Mouse (Mus musculus) frontal cortex, postnatal 25 days (tissue): ENCODE measurements around the gene Ppp1cc.
"Not testable (repeated sequence)": the region's sequence is repeated elsewhere in the genome, so short reads cannot be mapped to it uniquely, and the experiment has no call there.

Experiments used
- DNase-seq, 2 experiments: peaks; one replicate each; pipeline ENCODE4 v3.0.0; 2022; ENCODE audit warnings: low spot score in 2 of 2

The Ppp1cc gene

DNA sequence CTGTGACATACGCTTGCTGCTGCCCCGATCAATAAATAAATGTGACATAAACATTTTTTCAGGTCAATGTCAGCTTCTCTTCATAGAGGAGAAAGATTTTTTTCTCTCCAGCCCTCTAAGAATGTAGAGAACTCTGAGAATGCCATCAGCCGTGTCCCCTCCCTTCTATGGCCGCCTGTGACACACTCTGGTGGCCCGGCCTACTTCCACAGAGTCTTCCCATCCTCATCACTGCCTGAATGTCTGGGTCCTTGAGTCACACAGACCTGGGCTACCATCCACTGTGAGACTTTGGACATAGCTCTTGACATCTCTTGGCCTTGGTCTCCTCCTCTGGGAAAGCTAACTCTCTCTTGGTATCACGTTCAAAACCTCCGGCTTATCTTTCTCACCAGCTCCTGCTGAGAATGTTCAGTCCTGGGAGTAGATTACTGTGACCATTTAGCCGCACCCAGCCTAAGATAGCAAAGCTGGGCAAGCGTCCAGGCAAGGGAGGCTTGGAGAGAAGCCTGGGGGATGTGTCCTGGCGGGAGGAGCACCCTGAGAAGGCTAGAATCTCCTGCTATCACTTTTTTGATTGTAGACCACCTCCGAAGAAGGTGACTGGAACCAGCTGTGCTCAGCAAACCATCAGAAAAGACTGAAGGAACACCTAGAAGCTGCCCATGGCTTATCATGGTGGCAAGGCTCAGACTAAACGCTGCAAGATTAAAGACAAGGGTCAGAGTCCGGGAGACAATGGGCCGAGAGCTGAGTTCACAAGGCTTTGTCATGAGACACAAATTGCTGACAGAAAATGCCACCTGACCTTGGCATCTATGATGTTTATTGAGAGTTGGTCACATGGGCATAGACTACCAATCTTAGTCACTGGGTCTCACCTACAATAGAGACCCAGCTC, 21.3 kb upstream of the Ppp1cc start:
- no peak for DNase-seq

GRCm38 (mm10) chr5:122138856-122139255, 19.2 kb upstream of the Ppp1cc start:
- no peak for DNase-seq

GRCm38 (mm10) chr5:122139771-122140170, 18.3 kb upstream of the Ppp1cc start:
- DNase-seq: not testable (repeated sequence)

- no peak for DNase-seq
Measured at GRCm38 (mm10) chr5:122140723-122141122, 17.4 kb upstream of the Ppp1cc start, which contains the start of gene Ccdc63. Gene Ccdc63 (minus strand): TSS chr5:122140823.

GRCm38 (mm10) chr5:122142230-122142992, 15.7 kb upstream of the Ppp1cc start:
- DNase-seq: no peak

- DNase-seq: no peak
Measured at GRCm38 (mm10) chr5:122143543-122143942, 14.5 kb upstream of the Ppp1cc start.

- no peak for DNase-seq
Measured at GRCm38 (mm10) chr5:122144825-122145224, 13.3 kb upstream of the Ppp1cc start.

- no peak for DNase-seq
Measured at GRCm38 (mm10) chr5:122145381-122146055, 12.6 kb upstream of the Ppp1cc start.

GRCm38 (mm10) chr5:122146056-122146580, 12.0 kb upstream of the Ppp1cc start:
- DNase-seq: no peak

DNA sequence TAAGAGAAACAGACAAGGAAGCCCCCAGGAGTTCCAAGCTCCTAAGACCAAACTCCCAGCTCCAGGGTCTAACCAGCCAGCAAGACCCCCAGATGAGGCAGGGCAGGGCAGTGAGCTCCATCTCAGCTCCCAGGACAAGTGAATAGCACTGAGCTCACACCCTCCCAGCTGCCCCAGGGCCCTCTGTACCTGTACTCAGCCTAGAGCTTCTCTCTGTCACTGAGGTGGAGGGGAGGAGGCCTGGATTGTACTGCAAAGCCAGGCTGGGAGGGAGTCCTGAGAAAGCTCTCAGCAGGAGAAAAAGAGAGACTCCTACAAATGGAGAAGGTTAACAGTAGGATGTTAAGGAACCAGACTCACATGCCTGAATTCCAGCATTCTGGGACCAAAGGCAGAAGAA, 11.5 kb upstream of the Ppp1cc start:
- no peak for DNase-seq

DNA sequence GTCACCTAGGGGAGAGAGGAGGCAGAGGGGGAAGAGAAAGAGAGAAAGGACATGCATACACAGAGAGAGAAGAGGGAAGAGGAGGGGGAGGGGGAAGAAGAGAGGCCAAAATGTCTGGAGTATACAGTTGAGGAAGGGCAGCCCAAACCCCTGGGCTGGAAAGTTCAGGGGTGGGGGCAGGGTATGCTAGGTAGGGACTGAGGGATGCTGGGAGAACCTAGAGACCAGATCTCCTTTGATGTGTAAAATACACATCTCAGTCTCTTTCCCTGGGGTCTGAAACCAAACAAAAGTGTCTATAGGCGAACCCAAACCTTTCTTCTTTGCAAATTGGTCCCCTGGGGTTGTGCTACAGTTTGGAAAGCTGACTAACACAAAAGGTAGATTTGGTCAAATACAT, 10.0 kb upstream of the Ppp1cc start:
- DNase-seq: no peak

DNA sequence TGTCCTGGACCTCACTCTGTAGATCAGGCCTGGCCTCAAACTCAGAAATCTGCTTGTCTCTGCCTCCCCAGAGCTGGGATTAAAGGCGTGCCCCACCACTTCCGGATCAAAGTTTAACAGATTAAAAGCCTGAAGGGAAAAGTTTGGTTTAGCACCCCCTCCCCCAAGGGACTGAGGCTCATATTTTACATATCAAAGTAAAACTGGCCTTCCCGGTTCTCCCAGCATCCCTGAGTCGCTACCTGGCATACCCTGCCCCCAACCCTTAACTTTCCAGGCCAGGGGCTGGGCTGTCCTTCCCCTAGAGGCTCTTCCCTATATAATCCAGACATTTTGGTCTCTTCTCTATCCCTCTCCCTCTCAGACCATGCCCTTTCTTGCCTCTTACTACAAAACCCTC, 8.8 kb upstream of the Ppp1cc start:
- DNase-seq: no peak

DNA sequence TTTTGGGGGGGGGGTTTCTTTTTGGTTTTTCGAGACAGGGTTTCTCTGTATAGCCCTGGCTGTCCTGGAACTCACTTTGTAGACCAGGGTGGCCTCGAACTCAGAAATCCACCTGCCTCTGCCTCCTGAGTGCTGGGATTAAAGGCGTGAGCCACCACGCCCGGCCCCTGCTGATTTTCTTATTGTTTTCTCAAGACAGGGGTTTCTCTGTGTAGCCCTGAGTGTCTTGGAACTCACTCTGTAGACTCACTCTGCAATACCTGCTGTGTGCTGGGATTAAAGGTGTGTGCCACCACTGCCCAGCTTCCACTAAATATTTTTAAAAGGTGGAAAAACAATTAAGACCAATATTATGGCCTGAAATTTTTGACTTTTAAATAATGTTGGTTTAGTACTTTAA, 5.6 kb upstream of the Ppp1cc start:
- DNase-seq: not testable (repeated sequence)

DNA sequence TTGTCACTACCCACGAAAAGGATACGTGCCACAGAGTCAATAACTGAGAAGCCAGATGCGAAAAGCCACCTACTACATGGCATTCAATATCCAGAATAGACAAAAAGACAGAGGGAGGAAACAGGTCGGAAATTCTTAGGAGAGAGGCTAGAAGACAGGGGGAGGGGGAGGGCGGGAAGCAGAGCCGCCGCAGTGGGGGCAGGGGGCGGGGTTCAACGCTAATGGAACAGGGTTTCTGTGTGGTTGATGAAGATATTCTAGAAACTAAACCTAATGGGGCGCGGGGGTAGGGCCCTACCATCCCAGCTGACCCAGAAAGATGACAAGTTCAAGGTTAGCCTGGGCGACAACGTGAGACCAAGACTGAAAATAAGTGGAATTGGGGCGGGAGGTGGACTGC, 4.1 kb upstream of the Ppp1cc start:
- DNase-seq: no peak

DNA sequence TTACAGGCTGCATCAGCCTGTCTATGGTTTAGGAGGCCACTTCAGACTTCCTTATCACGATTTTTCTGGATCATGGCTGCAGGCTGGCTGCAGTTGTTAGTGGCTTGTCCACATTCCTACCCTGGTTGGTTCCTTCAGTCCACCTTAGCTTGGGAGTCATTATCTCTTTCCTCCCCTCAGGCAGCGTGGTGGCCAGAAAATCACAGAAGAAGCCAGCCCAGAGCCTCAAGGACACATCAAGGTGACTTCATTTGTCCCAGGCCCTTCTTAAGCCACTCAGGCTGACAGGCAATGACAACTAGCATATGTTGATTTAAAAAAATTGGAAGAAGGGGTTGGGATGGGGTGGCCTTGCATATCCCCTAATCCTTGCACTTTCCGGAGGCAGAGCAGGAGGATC, 3.3 kb upstream of the Ppp1cc start:
- DNase-seq: no peak

DNA sequence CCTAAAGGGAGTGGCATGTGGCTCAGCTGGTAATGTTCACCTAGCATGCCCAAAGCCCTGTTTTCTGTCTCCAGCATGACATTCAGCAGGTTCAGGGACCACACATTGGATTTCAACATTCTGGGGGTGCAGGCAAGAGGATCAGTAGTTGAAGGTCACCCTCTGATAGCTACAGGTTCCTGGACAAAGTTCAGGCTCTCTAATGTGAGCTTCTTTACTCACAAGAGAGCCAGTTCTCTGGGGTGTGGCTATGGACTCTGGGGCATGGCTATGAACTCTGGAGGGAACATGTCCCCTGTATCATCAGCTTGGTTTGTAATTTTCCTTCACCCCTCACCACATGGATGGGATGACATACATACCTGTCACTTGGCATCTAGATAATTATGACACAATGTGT, 2.5 kb upstream of the Ppp1cc start:
- no peak for DNase-seq

GRCm38 (mm10) chr5:122156486-122156885, 1.6 kb upstream of the Ppp1cc start:
- no peak for DNase-seq

GRCm38 (mm10) chr5:122158557-122159515, 758 bp downstream of the Ppp1cc start:
- no peak for DNase-seq

DNA sequence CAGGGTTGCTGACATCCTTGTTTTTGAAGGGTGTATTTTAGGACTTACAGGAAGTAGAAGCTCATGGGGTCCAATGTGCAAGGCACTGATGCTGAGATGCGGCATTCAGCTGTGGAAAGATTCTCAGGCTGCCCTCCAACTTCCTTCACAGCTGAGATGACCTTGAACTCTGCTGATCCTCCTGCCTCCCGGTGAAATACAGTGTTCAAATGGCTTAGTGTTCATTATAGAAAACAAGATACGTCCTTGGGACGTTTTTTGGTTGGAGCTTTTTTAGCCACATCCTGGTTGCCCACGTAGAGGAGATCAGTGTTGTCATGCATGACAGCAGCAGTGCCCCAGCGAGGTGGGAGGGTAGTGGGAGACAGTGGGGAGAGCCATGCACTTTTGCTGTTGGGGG, 5.1 kb downstream of the Ppp1cc start:
- no peak for DNase-seq

DNA sequence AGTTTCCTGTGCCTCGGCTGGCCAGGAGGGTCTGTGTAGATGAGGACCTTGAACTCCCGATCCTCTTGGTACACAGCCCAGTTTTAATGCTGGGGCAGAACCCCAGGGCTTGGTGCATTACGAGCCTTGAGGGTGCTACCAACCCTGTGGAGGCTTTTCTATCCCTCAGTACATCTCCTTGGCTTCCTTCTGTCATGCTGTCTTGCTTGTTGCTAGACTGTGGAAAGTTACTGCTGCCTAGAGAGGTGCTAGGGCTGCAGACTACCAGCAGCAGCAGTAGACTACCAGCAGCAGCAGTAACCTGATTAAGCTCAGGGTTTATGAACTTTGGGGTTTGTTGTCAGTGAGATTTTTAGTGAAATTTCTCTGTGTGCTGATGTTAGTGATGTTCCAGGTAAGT, 5.9 kb downstream of the Ppp1cc start:
- DNase-seq: no peak
